In genomic region chr5:36738799-36739615, GRCm38 (mm10) we compare ENCODE assay signal across 9 mouse cellular contexts. TPM values are rescaled to one million over a fixed set of nuclear protein-coding genes. Genes with fewer than 3 reads are reported as not detected.
DNase-seq lines count a peak whose midpoint lies in the region; ATAC-seq and TF ChIP-seq lines count a peak whose summit lies in the region.
"Had no signal": no experiment of that assay in that cellular context is flagged by ENCODE, and none has a peak within 500 bp of the region (broad histone marks: within the 10 kb centered on the region; RNA-seq: fewer than 3 reads in every experiment).

No protein-coding gene starts in this region.

- H3K9ac ChIP-seq in intestine, postnatal 0 days (ENCODE audit: low read depth, low read length) = no peak overlapping the region
- no peak overlapping the region for H3K9ac ChIP-seq in intestine, embryonic 15.5 days
- H3K9ac ChIP-seq in hindbrain, embryonic 14.5 days = no peak overlapping the region
- peak overlapping the region; percentile 32 for H3K9ac ChIP-seq in liver, embryonic 16.5 days (ENCODE audit: low read depth, low read length)

- H3K36me3 ChIP-seq in intestine, postnatal 0 days (ENCODE audit: control insufficient read depth, insufficient read depth) = no peaks in the 10 kb centered on the region
- no peaks in the 10 kb centered on the region for H3K36me3 ChIP-seq in intestine, embryonic 15.5 days
- H3K36me3 ChIP-seq in hindbrain, embryonic 14.5 days (replicated peaks; ENCODE audit: control insufficient read depth, insufficient read depth) = no peaks in the 10 kb centered on the region
- H3K36me3 ChIP-seq in liver, embryonic 16.5 days (ENCODE audit: control insufficient read depth, insufficient read depth) = no peaks in the 10 kb centered on the region

- H3K4me2 ChIP-seq in intestine, postnatal 0 days (replicated peaks; ENCODE audit: low read depth) = no peak overlapping the region
- no peak overlapping the region for H3K4me2 ChIP-seq in intestine, embryonic 15.5 days (replicated peaks)
- H3K4me2 ChIP-seq in hindbrain, embryonic 14.5 days (replicated peaks) = no peak overlapping the region
- H3K4me2 ChIP-seq in liver, embryonic 16.5 days (ENCODE audit: low read depth, low read length) = no peak overlapping the region

- H3K9me3 ChIP-seq in intestine, postnatal 0 days (ENCODE audit: control insufficient read depth) = no peaks in the 10 kb centered on the region
- H3K9me3 ChIP-seq in intestine, embryonic 15.5 days = no peaks in the 10 kb centered on the region
- no peaks in the 10 kb centered on the region for H3K9me3 ChIP-seq in hindbrain, embryonic 14.5 days (ENCODE audit: control insufficient read depth, low read length)
- H3K9me3 ChIP-seq in liver, embryonic 16.5 days (replicated peaks; ENCODE audit: control insufficient read depth, low read length) = no peaks in the 10 kb centered on the region
- H3K9me3 ChIP-seq: G1E had no signal

- no peaks in the 10 kb centered on the region for H3K27me3 ChIP-seq in intestine, postnatal 0 days (replicated peaks; ENCODE audit: control insufficient read depth, insufficient read depth, low read length)
- H3K27me3 ChIP-seq in intestine, embryonic 15.5 days (replicated peaks) = no peaks in the 10 kb centered on the region
- no peaks in the 10 kb centered on the region for H3K27me3 ChIP-seq in hindbrain, embryonic 14.5 days (ENCODE audit: control insufficient read depth, insufficient read depth, low read length)
- no peaks in the 10 kb centered on the region; the same call in 1 of the 2 replicates for H3K27me3 ChIP-seq in liver, embryonic 16.5 days (ENCODE audit: control insufficient read depth, insufficient read depth, low read depth, low read length)

- no peak overlapping the region for H3K27ac ChIP-seq in intestine, postnatal 0 days (ENCODE audit: low read depth, low read length)
- no peak overlapping the region for H3K27ac ChIP-seq in intestine, embryonic 15.5 days
- no peak overlapping the region for H3K27ac ChIP-seq in hindbrain, embryonic 14.5 days
- peak overlapping the region; percentile 21 for H3K27ac ChIP-seq in liver, embryonic 16.5 days (ENCODE audit: low read length)

- TF ChIP-seq CTCF in intestine, postnatal 0 days (IDR thresholded peaks at IDR 0.05; ENCODE audit: low read depth) = peak; percentile 7; the same call in 1 of the 2 replicates

- H3K4me1 ChIP-seq in intestine, postnatal 0 days (replicated peaks; ENCODE audit: control insufficient read depth, insufficient read depth, low read length) = no peaks in the 10 kb centered on the region
- H3K4me1 ChIP-seq in intestine, embryonic 15.5 days (replicated peaks) = 0 out of 2 replicates have a peak, but pooled peaks cover 9% of the 10 kb centered on the region
- no peaks in the 10 kb centered on the region for H3K4me1 ChIP-seq in hindbrain, embryonic 14.5 days (replicated peaks; ENCODE audit: control insufficient read depth, insufficient read depth, low read length)
- H3K4me1 ChIP-seq in liver, embryonic 16.5 days (ENCODE audit: control insufficient read depth, low read depth, low read length) = peaks cover 53% of the 10 kb centered on the region

- no peak for ATAC-seq in intestine, postnatal 0 days
- no peak for ATAC-seq in intestine, embryonic 15.5 days
- ATAC-seq in hindbrain, embryonic 14.5 days (ENCODE audit: low FRiP score) = peak; percentile 80; the same call in 1 of the 2 replicates
- no peak for ATAC-seq in liver, embryonic 16.5 days (ENCODE audit: low read depth)
- no peak for ATAC-seq in CD4-positive, CD25-positive, alpha-beta regulatory T cell, adult 4 months

- peak; percentile 94 to 96 for DNase-seq in cerebellum, postnatal 10 days
- no peak for DNase-seq in hindbrain, embryonic 14.5 days (ENCODE audit: low spot score)
- no peak for DNase-seq in urinary bladder, adult 2 months (ENCODE audit: low spot score)
- DNase-seq in kidney, postnatal 4 days = no peak

- H3K4me3 ChIP-seq in intestine, postnatal 0 days (ENCODE audit: low read depth, low read length) = no peak overlapping the region
- H3K4me3 ChIP-seq in intestine, embryonic 15.5 days (replicated peaks) = no peak overlapping the region
- no peak overlapping the region for H3K4me3 ChIP-seq in hindbrain, embryonic 14.5 days (replicated peaks; ENCODE audit: low read length)
- no peak overlapping the region for H3K4me3 ChIP-seq in liver, embryonic 16.5 days (ENCODE audit: low read depth, low read length)

- WGBS in intestine, postnatal 0 days = 65% methylated on average over 16 of the region's 16 CpGs
- 57% methylated on average over 16 of the region's 16 CpGs for WGBS in intestine, embryonic 15.5 days
- 64% methylated on average over 16 of the region's 16 CpGs for WGBS in hindbrain, embryonic 14.5 days
- WGBS in liver, embryonic 16.5 days (ENCODE audit: insufficient replicate concordance) = 68% methylated on average over 16 of the region's 16 CpGs

RNA-seq across cellular contexts. Expression of gene Bloc1s4, which starts 9.4 kb away (rescaled TPM):
- 22.0 and 22.5 TPM in 2 replicates for polyA plus RNA-seq in intestine, postnatal 0 days (2015; fragmentation: Nextera tagmentation; extraction: Ambion mirVana)
- 21.8 and 23.5 TPM in 2 replicates for polyA plus RNA-seq in intestine, embryonic 15.5 days (2015; fragmentation: Nextera tagmentation; extraction: Ambion mirVana)
- 26.0 and 26.1 TPM in 2 replicates for polyA plus RNA-seq in hindbrain, embryonic 14.5 days (2014; fragmentation: Nextera tagmentation; extraction: Ambion mirVana)
- 11.3 and 12.6 TPM in 2 replicates for polyA plus RNA-seq in liver, embryonic 16.5 days (2015; fragmentation: Nextera tagmentation; extraction: Ambion mirVana)
- 19.0 and 26.2 TPM in 2 replicates for polyA plus RNA-seq in urinary bladder, adult 2 months (2012; rRNA removed)
- 1 to 10 TPM in 1 of 2 experiments, under 1 TPM in 1; 0.67 to 2.9 TPM for polyA plus RNA-seq in CD4-positive, CD25-positive, alpha-beta regulatory T cell, adult 4 months (2017; shearing (Covaris generic))

RNA-seq across cellular contexts. Expression of gene D5Ertd579e, which starts 43.2 kb away (rescaled TPM):
- polyA plus RNA-seq in intestine, postnatal 0 days (2015; fragmentation: Nextera tagmentation; extraction: Ambion mirVana) = 19.6 and 22.5 TPM in 2 replicates
- 15.6 and 16.7 TPM in 2 replicates for polyA plus RNA-seq in intestine, embryonic 15.5 days (2015; fragmentation: Nextera tagmentation; extraction: Ambion mirVana)
- 45.3 and 47.0 TPM in 2 replicates for polyA plus RNA-seq in hindbrain, embryonic 14.5 days (2014; fragmentation: Nextera tagmentation; extraction: Ambion mirVana)
- 22.6 and 23.2 TPM in 2 replicates for polyA plus RNA-seq in liver, embryonic 16.5 days (2015; fragmentation: Nextera tagmentation; extraction: Ambion mirVana)
- 27.9 and 35.3 TPM in 2 replicates for polyA plus RNA-seq in urinary bladder, adult 2 months (2012; rRNA removed)
- polyA plus RNA-seq in CD4-positive, CD25-positive, alpha-beta regulatory T cell, adult 4 months (2017; shearing (Covaris generic)) = 10 to 100 TPM; 32.6 to 34.7 TPM

RNA-seq across cellular contexts. Expression of gene Mrfap1, which starts 57.6 kb away (rescaled TPM):
- 379 and 386 TPM in 2 replicates for polyA plus RNA-seq in intestine, postnatal 0 days (2015; fragmentation: Nextera tagmentation; extraction: Ambion mirVana)
- polyA plus RNA-seq in intestine, embryonic 15.5 days (2015; fragmentation: Nextera tagmentation; extraction: Ambion mirVana) = 421 and 480 TPM in 2 replicates
- 360 and 387 TPM in 2 replicates for polyA plus RNA-seq in hindbrain, embryonic 14.5 days (2014; fragmentation: Nextera tagmentation; extraction: Ambion mirVana)
- polyA plus RNA-seq in liver, embryonic 16.5 days (2015; fragmentation: Nextera tagmentation; extraction: Ambion mirVana) = 106 and 110 TPM in 2 replicates
- 181 and 226 TPM in 2 replicates for polyA plus RNA-seq in urinary bladder, adult 2 months (2012; rRNA removed)
- 10 to 100 TPM; 42.0 to 74.5 TPM for polyA plus RNA-seq in CD4-positive, CD25-positive, alpha-beta regulatory T cell, adult 4 months (2017; shearing (Covaris generic))

Comparison
In these comparisons a context has a peak if more than half of its experiments do, and no peak if none do; other contexts are left out.
1. DNase-seq: peak in cerebellum, postnatal 10 days (2 of 2); none in hindbrain, embryonic 14.5 days (single experiment), urinary bladder, adult 2 months (single experiment) and kidney, postnatal 4 days (0 of 2).